Mouse (Mus musculus) liver, adult 2 months (tissue): ENCODE measurements around the gene Abhd12.

Source experiments
- CTCF ChIP-seq: fragments of 200-500 bp; IDR thresholded peaks from 2 replicates; pipeline ENCODE4 v1.5.1; 2011; ENCODE audit warnings: low read depth, low read length, control low read depth
- POLR2A ChIP-seq: fragments of 200-500 bp; IDR thresholded peaks from 2 replicates; pipeline ENCODE4 v1.6.1; 2011; ENCODE audit warnings: low read length, control low read depth; ENCODE audit not compliant: insufficient read depth; ENCODE audit errors: extremely low read depth

GRCm38 (mm10) chr2:150855186-150855585 is 49.4 kb downstream of the Abhd12 start:
- TF ChIP-seq POLR2A (no peak), CTCF (no peak)
